Mouse (Mus musculus): ENCODE results near the gene Gdf11.

The Gdf11 gene

GRCm38 (mm10) chr10:128895437-128895836 lies 3.9 kb upstream of the Gdf11 start:
- peak; percentile 63 to 90 for DNase-seq (ENCODE audit: low spot score in 2 of 2)

GRCm38 (mm10) chr10:128892246-128892645 lies 728 bp upstream of the Gdf11 start:
- DNase-seq (ENCODE audit: low spot score in 2 of 2) = no peak

GRCm38 (mm10) chr10:128890383-128891295 lies 879 bp downstream of the Gdf11 start:
- DNase-seq (ENCODE audit: low spot score in 2 of 2) = no peak

- DNase-seq (ENCODE audit: low spot score in 2 of 2) = no peak
These were observed 1.7 kb downstream of the Gdf11 start for GRCm38 (mm10) chr10:128889846-128890245.

- no peak for DNase-seq (ENCODE audit: low spot score in 2 of 2)
These were observed 2.3 kb downstream of the Gdf11 start for GRCm38 (mm10) chr10:128888941-128889827.

- no peak for DNase-seq (ENCODE audit: low spot score in 2 of 2)
These were observed 9.5 kb downstream of the Gdf11 start for GRCm38 (mm10) chr10:128882067-128882466.

- DNase-seq (ENCODE audit: low spot score in 2 of 2) = no peak
These were observed 12.7 kb downstream of the Gdf11 start for GRCm38 (mm10) chr10:128878811-128879210.

GRCm38 (mm10) chr10:128878291-128878690 lies 13.2 kb downstream of the Gdf11 start:
- DNase-seq (ENCODE audit: low spot score in 2 of 2) = no peak

- no peak for DNase-seq (ENCODE audit: low spot score in 2 of 2)
These were observed 21.2 kb downstream of the Gdf11 start for GRCm38 (mm10) chr10:128870341-128870740.

GRCm38 (mm10) chr10:128866518-128866917 lies 25.0 kb downstream of the Gdf11 start:
- DNase-seq (ENCODE audit: low spot score in 2 of 2) = no peak

- no peak for DNase-seq (ENCODE audit: low spot score in 2 of 2)
These were observed 25.5 kb downstream of the Gdf11 start for GRCm38 (mm10) chr10:128866042-128866441.

GRCm38 (mm10) chr10:128861176-128861575 lies 30.3 kb downstream of the Gdf11 start:
- DNase-seq (ENCODE audit: low spot score in 2 of 2) = no peak

- no peak for DNase-seq (ENCODE audit: low spot score in 2 of 2)
These were observed 41.2 kb downstream of the Gdf11 start for GRCm38 (mm10) chr10:128850339-128850738.

- DNase-seq (ENCODE audit: low spot score in 2 of 2) = no peak
These were observed 43.1 kb downstream of the Gdf11 start for GRCm38 (mm10) chr10:128848426-128848825.

GRCm38 (mm10) chr10:128846664-128847063 lies 44.9 kb downstream of the Gdf11 start:
- DNase-seq (ENCODE audit: low spot score in 2 of 2) = no peak

GRCm38 (mm10) chr10:128845516-128845915 lies 46.0 kb downstream of the Gdf11 start:
- no peak for DNase-seq (ENCODE audit: low spot score in 2 of 2)

GRCm38 (mm10) chr10:128843260-128843659 lies 48.3 kb downstream of the Gdf11 start:
- no peak for DNase-seq (ENCODE audit: low spot score in 2 of 2)

- no peak for DNase-seq (ENCODE audit: low spot score in 2 of 2)
These were observed 50.9 kb downstream of the Gdf11 start for GRCm38 (mm10) chr10:128840612-128841011.

GRCm38 (mm10) chr10:128839434-128839833 lies 52.1 kb downstream of the Gdf11 start:
- no peak for DNase-seq (ENCODE audit: low spot score in 2 of 2)

GRCm38 (mm10) chr10:128837400-128837799 lies 54.1 kb downstream of the Gdf11 start:
- DNase-seq (ENCODE audit: low spot score in 2 of 2) = no peak
